Mouse (Mus musculus): ENCODE results near the gene Plgrkt. TPM values are rescaled to one million over a fixed set of nuclear protein-coding genes. Genes with fewer than 3 reads are reported as not detected.

The Plgrkt gene
- polyA plus RNA-seq, 2 experiments: 47.5 to 64.6 TPM

GRCm38 (mm10) chr19:29368041-29368440 lies 851 bp upstream of the Plgrkt start:
- Histone ChIP-seq H3K9ac (ENCODE audit: low read depth, low read length, severe bottlenecking) (no peak overlapping the region), H3K36me3 (ENCODE audit: control insufficient read depth, insufficient read depth, low read length) (no peaks in the 10 kb centered on the region)
- no peak for DNase-seq (ENCODE audit: low spot score)

GRCm38 (mm10) chr19:29366226-29366968 lies 793 bp downstream of the Plgrkt start:
- TF ChIP-seq POLR2A (IDR thresholded peaks at IDR 0.05; ENCODE audit: borderline replicate concordance, extremely low read depth, insufficient read depth, insufficient read length): no peak
- ATAC-seq (ENCODE audit: low FRiP score, low read depth): no peak
- peak overlapping the region; percentile 40 for H3K9ac ChIP-seq (ENCODE audit: low read depth, low read length, severe bottlenecking)
- H3K4me2 ChIP-seq (replicated peaks; ENCODE audit: low read depth, low read length, severe bottlenecking): peak overlapping the region; percentile 54
- DNase-seq (ENCODE audit: low spot score): no peak
- no peaks in the 10 kb centered on the region for H3K36me3 ChIP-seq (ENCODE audit: control insufficient read depth, insufficient read depth, low read length)
- H3K27ac ChIP-seq (replicated peaks; ENCODE audit: low read depth, low read length): no peak overlapping the region
- WGBS: 56% methylated on average over 20 of the region's 20 CpGs
- peak overlapping the region; percentile 46 for H3K4me3 ChIP-seq (replicated peaks; ENCODE audit: low read length)
- no peaks in the 10 kb centered on the region for H3K9me3 ChIP-seq (ENCODE audit: control insufficient read depth, low read length)
- H3K27me3 ChIP-seq (ENCODE audit: control insufficient read depth, insufficient read depth, low read length): no peaks in the 10 kb centered on the region
- 0 out of 2 replicates have a peak, but pooled peaks cover 2% of the 10 kb centered on the region for H3K4me1 ChIP-seq (ENCODE audit: control insufficient read depth, insufficient read depth, low read length)

More at GRCm38 (mm10) chr19:29368041-29368440, 851 bp upstream of the Plgrkt start:
- H3K27me3 ChIP-seq (ENCODE audit: control insufficient read depth, insufficient read depth, low read length): no peaks in the 10 kb centered on the region
- no peak for TF ChIP-seq POLR2A (IDR thresholded peaks at IDR 0.05; ENCODE audit: borderline replicate concordance, extremely low read depth, insufficient read depth, insufficient read length)
- H3K9me3 ChIP-seq (ENCODE audit: control insufficient read depth, low read length): no peaks in the 10 kb centered on the region
- ATAC-seq (ENCODE audit: low FRiP score, low read depth): no peak
- no peak overlapping the region for H3K4me2 ChIP-seq (replicated peaks; ENCODE audit: low read depth, low read length, severe bottlenecking)
- whole genome bisulfite sequencing: 91% methylated on average over 2 of the region's 2 CpGs
- no peaks in the 10 kb centered on the region for H3K4me1 ChIP-seq (ENCODE audit: control insufficient read depth, insufficient read depth, low read length)
- no peak overlapping the region for H3K4me3 ChIP-seq (replicated peaks; ENCODE audit: low read length)
- no peak overlapping the region for H3K27ac ChIP-seq (replicated peaks; ENCODE audit: low read depth, low read length)

GRCm38 (mm10) chr19:29365105-29365504 lies 2.1 kb downstream of the Plgrkt start:
- Histone ChIP-seq H3K4me3 (replicated peaks; ENCODE audit: low read length) (no peak overlapping the region), H3K4me2 (replicated peaks; ENCODE audit: low read depth, low read length, severe bottlenecking) (no peak overlapping the region), H3K4me1 (ENCODE audit: control insufficient read depth, insufficient read depth, low read length) (0 out of 2 replicates have a peak, but pooled peaks cover 5% of the 10 kb centered on the region)

GRCm38 (mm10) chr19:29364076-29364475 lies 3.1 kb downstream of the Plgrkt start:
- no peak overlapping the region for H3K27ac ChIP-seq (replicated peaks; ENCODE audit: low read depth, low read length)
- no peak overlapping the region for H3K4me3 ChIP-seq (replicated peaks; ENCODE audit: low read length)
- 0 out of 2 replicates have a peak, but pooled peaks cover 5% of the 10 kb centered on the region for H3K4me1 ChIP-seq (ENCODE audit: control insufficient read depth, insufficient read depth, low read length)
- no peak overlapping the region for H3K4me2 ChIP-seq (replicated peaks; ENCODE audit: low read depth, low read length, severe bottlenecking)
- WGBS: 80% methylated on average over 5 of the region's 5 CpGs
- no peak for DNase-seq (ENCODE audit: low spot score)
- no peaks in the 10 kb centered on the region for H3K27me3 ChIP-seq (ENCODE audit: control insufficient read depth, insufficient read depth, low read length)
- no peak overlapping the region for H3K9ac ChIP-seq (ENCODE audit: low read depth, low read length, severe bottlenecking)
- no peak for TF ChIP-seq POLR2A (IDR thresholded peaks at IDR 0.05; ENCODE audit: borderline replicate concordance, extremely low read depth, insufficient read depth, insufficient read length)
- H3K36me3 ChIP-seq (ENCODE audit: control insufficient read depth, insufficient read depth, low read length): no peaks in the 10 kb centered on the region; the same call in 1 of the 2 replicates
- ATAC-seq (ENCODE audit: low FRiP score, low read depth): no peak
- no peaks in the 10 kb centered on the region for H3K9me3 ChIP-seq (ENCODE audit: control insufficient read depth, low read length)

More at GRCm38 (mm10) chr19:29365105-29365504, 2.1 kb downstream of the Plgrkt start:
- Histone ChIP-seq H3K9me3 (ENCODE audit: control insufficient read depth, low read length) (no peaks in the 10 kb centered on the region), H3K9ac (ENCODE audit: low read depth, low read length, severe bottlenecking) (no peak overlapping the region), H3K27me3 (ENCODE audit: control insufficient read depth, insufficient read depth, low read length) (no peaks in the 10 kb centered on the region), H3K36me3 (ENCODE audit: control insufficient read depth, insufficient read depth, low read length) (no peaks in the 10 kb centered on the region), H3K27ac (replicated peaks; ENCODE audit: low read depth, low read length) (no peak overlapping the region)
- no peak for ATAC-seq (ENCODE audit: low FRiP score, low read depth)
- 28% methylated on average over 3 of the region's 3 CpGs for WGBS
- DNase-seq (ENCODE audit: low spot score): no peak
- no peak for TF ChIP-seq POLR2A (IDR thresholded peaks at IDR 0.05; ENCODE audit: borderline replicate concordance, extremely low read depth, insufficient read depth, insufficient read length)

GRCm38 (mm10) chr19:29363557-29363956 lies 3.6 kb downstream of the Plgrkt start:
- whole genome bisulfite sequencing: 82% methylated on average over 7 of the region's 7 CpGs
- H3K4me1 ChIP-seq (ENCODE audit: control insufficient read depth, insufficient read depth, low read length): 0 out of 2 replicates have a peak, but pooled peaks cover 5% of the 10 kb centered on the region
- DNase-seq (ENCODE audit: low spot score) (no peak), ATAC-seq (ENCODE audit: low FRiP score, low read depth) (no peak)
- no peaks in the 10 kb centered on the region for H3K9me3 ChIP-seq (ENCODE audit: control insufficient read depth, low read length)
- H3K4me3 ChIP-seq (replicated peaks; ENCODE audit: low read length): no peak overlapping the region
- no peak overlapping the region for H3K9ac ChIP-seq (ENCODE audit: low read depth, low read length, severe bottlenecking)
- H3K27ac ChIP-seq (replicated peaks; ENCODE audit: low read depth, low read length): no peak overlapping the region
- no peaks in the 10 kb centered on the region; the same call in 1 of the 2 replicates for H3K36me3 ChIP-seq (ENCODE audit: control insufficient read depth, insufficient read depth, low read length)
- no peak for TF ChIP-seq POLR2A (IDR thresholded peaks at IDR 0.05; ENCODE audit: borderline replicate concordance, extremely low read depth, insufficient read depth, insufficient read length)
- H3K27me3 ChIP-seq (ENCODE audit: control insufficient read depth, insufficient read depth, low read length): no peaks in the 10 kb centered on the region
- no peak overlapping the region for H3K4me2 ChIP-seq (replicated peaks; ENCODE audit: low read depth, low read length, severe bottlenecking)
